Mouse (Mus musculus): ENCODE data around the gene Prps1l1.

The Prps1l1 gene
- long read RNA-seq, experiment 1: 0 reads
- long read RNA-seq, experiment 2: 0 reads

DNA sequence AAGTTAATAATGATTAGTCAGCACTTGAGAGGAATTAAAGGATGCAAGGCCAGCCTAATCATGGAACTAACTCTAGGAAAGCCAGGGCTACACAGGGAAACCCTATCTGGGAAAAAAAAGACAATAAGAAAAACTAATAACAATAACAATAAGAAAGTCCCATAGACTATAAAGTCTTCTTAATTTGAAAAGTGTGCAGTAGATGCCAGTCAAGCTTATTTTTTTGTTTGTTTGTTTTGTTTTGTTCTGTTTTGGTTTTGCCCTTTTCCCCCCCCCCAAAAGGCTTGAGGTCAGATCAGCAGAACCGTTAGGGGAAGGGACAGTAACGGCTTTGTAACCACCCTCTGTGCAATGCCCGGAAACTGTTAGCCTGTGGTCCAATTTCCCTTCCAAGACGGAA is at the start of gene Prps1l1:
Gene Prps1l1 (plus strand): TSS at position 301 of the 400 bp plus-strand sequence.
- intact Hi-C loops (cut with DNase I): no loop called here

GRCm38 (mm10) chr12:34937918-34938317 is 46.6 kb upstream of the Prps1l1 start:
- intact Hi-C loops (cut with DNase I): loop anchor here (10.0 kb wide), 1 partner anchor 247 kb away; no protein-coding TSS in a partner anchor

DNA sequence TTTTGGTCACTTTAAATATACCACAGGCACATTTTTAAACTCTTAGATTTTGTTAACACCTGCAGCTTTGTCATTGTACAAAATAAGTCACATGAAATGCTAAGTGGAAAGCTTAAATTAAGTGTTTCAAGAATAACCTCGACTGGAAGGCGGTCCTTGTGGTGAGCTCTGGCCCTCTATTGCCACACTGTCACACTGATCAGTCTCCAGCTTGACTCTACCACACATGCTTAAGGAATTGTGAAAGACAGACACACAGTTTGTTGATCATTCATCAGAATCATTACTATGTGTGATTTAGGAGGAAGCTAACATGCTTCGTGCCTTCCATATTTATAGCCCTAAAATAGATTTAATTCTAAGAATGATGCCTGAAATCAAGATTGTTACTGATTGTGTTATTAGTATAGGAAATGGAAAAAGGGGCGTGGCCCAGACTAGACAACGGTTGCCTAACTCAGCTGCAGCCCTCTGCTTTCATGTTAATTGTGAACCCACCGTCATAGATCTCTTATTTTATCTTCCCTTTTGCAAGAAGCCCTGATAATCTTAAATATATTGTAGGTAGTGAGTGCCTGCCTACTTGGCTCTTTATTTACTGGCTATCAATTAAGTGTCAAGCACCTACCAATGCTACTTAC is 35.4 kb upstream of the Prps1l1 start:
- intact Hi-C loops (cut with DNase I): no loop called here

DNA sequence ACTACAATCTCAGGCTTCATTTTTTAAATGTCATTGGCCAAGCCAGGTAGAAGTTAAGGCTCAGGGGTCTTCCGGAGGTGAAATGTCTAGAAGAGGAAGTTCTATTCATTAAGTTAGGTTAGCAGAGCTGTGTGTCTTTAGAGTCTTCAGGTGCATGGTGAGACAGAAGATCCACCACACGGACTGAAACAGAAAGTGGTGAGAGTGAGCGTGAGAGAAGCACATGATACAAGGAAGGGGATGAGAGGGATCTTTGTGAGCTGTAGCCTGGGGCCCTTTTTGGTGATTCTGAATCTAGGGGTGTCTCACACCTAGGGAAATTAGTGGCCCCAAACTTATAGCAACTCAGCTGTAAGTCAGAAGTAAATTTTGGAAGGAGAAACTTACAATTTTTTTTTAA is 8.6 kb upstream of the Prps1l1 start:
- intact Hi-C loops (cut with DNase I): no loop called here

DNA sequence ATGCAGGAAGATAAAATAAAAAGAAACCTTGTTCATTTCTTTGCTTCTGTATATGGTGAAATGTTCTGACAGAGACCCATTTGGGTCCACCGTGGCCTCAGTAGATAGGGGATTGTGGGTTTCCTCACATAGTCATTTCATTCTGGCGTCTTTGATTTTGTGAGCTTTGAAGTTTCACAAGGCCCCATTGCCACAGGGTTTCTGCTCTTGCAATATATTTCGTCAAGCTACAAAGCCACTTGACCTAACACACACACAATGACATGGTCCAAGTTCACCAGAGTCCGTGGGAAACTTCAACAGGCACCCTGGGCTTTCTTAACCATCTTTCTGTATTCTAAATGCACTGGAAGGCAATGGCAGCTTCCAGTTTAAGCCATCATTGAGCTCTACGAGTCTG is 1.3 kb downstream of the Prps1l1 start:
- intact Hi-C loops (cut with DNase I): no loop called here

GRCm38 (mm10) chr12:34989537-34990200 is 5.1 kb downstream of the Prps1l1 start:
- intact Hi-C loops (cut with DNase I): no loop called here

GRCm38 (mm10) chr12:34990387-34990786 is 5.8 kb downstream of the Prps1l1 start:
- intact Hi-C loops (cut with DNase I): no loop called here

DNA sequence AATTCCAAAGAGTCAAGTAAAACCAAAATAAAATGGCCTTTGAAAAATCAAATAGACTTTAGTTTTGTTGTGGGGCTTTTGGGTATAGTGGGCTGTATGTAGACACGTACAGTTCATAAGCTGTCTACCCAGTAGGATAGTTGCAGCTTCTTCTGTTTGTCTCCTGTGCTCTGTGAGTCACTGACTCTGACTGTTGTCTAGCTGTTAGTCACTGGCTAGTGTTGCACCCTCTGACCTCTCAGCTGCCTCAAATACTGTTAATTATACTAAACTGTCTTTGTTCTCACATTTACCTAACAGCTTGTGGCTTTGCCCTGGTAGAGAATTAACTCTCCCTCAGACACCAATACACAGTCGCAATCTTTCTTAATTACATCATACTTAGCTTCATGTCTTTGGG is 7.3 kb downstream of the Prps1l1 start:
- intact Hi-C loops (cut with DNase I): no loop called here

- intact Hi-C loops (cut with DNase I): no loop called here
Observed at GRCm38 (mm10) chr12:34997597-34998182, 13.1 kb downstream of the Prps1l1 start.

DNA sequence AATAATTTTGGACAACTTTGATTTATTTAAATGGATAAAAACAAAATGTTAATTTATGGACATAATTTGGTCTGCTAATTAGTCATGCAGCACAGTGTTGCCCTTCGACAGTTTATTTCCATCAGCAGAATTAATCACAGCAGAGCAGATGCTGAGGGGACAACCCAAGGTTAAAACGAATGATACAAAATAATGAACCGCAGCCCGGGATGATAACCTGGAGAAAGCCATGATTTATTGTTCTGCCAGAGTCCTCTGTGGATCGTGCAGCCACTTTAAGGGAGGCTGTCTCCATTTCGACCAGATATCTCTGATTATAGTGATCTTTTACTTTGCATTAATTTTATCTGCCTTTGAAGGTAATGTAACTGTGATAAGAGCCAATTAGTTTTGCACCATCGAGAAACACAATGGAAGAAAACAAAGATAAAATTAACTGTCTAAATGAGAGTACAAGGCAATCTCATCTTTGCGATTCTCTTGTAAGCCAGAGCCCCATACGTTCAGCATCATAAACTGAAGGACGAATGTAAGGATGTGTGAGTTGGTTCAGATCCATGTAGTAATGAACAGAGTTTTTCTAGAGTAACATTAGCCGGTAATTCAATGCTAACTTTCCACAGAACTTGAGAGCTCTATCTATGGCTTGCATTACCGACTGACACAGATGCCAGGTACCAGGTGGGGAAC is 14.4 kb downstream of the Prps1l1 start:
- intact Hi-C loops (cut with DNase I): no loop called here

DNA sequence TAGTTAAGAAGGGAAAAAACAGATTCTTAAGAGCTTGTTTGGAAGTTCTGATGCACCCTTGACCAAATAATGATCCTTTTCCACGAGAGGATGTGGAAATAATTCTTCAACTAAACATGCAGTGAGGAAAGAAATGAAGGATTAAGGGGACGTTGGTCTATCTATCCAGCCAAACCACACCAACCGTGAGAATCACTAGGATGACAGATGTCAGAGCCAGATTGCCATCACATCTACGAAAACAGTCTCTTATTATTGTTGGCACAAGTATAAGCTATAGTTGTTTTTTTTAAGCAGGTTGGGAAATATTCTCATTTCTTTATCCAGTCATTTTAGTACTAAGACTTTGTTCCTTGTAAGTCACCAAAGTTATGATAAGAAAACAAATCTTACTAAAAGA is 15.8 kb downstream of the Prps1l1 start:
- intact Hi-C loops (cut with DNase I): no loop called here

DNA sequence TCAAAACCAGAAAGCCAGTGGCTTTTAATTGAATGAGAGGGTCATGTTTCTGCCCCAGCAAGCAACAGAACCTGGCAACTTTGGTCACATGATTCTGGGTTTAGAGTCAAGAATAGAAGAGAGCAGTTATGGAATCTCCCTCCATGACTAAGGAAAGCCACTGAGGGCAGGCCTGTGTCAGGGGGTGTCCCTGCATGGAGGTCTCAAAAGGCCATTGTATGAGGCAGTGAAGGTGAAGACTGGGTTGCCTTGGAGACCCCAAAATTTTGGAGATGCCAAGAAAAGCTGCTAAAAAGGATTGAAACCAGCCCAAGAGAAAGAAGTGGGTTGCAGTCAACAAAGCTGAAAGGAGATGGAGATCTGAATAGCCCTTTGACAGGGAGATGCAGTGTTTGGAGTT is 21.2 kb downstream of the Prps1l1 start:
- intact Hi-C loops (cut with DNase I): no loop called here

- intact Hi-C loops (cut with DNase I): no loop called here
Observed at GRCm38 (mm10) chr12:35007851-35008250, 23.3 kb downstream of the Prps1l1 start.

DNA sequence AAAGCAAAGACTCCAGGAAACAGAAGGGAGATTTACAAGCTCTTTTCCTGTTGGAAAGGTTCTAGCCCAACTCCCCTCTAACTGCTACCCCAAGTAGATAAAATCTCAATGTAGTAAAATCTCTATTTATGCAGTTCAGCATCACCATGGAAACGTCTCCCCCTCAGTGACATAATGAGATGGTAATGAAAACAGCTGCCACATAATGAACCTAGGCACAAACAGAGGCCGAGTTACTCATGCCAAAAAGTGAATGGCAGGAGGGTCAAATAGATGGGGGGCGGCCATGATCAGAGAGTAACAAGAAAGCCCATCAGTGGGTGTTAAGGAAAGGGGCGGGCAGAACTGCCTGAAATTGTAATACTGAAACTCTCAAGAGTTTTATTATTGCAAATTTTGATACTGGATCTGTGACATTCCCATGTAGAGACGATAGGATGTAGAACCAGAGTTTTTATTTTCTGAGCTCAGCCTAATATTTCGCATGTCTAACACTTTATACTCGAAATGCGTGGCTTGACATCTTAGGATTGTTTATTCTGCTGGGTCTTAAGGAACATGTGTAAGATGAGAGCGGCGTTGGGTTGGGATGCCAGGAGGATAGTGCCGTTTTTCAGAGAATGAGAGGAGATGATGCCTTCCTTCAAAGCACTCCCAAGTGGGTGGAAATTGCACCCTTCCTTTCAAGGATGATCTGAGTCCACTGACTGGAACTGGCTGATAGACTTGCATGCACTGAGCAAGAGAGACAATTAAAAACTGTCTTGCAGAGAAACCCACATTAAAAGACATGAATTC is 24.0 kb downstream of the Prps1l1 start:
- intact Hi-C loops (cut with DNase I): no loop called here

DNA sequence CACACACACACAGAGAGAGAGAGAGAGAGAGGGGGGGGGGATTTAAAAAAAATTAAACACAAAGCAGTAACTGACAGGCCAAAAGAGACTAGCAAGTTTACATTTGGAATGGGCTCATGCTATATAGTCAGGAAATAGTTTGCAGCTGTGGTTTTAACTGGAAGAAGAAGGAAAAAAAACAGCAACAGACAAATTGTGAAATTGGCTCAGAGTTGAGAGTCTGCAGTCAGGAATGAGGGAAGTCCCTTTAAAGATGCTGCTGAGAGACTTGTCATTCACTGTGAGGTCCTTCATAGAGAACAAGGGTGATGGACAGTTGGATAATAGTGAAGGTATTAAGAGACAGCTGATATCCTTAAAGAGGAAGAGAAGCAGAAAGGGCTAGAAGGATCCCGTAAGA is 26.9 kb downstream of the Prps1l1 start:
- intact Hi-C loops (cut with DNase I): no loop called here

DNA sequence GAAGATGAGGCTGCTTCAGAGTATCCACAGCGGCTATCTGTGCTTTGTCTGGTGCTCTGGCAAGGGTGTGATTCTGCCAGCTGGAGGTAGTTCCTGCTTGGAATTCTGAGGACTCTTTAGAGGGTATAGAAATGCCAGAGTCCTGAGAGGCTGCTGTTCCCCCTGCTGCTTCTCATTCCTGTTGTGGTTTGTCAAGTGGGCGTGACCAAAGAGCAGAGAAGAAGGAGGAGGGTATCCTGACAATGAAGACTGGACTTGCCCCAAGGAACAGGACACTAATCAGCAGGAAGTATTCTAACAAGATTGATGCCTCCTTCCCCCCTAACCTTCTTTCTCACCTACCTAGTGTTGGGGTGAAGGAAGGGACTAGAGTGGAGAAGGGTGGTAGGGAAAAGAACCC is 29.4 kb downstream of the Prps1l1 start:
- intact Hi-C loops (cut with DNase I): no loop called here

DNA sequence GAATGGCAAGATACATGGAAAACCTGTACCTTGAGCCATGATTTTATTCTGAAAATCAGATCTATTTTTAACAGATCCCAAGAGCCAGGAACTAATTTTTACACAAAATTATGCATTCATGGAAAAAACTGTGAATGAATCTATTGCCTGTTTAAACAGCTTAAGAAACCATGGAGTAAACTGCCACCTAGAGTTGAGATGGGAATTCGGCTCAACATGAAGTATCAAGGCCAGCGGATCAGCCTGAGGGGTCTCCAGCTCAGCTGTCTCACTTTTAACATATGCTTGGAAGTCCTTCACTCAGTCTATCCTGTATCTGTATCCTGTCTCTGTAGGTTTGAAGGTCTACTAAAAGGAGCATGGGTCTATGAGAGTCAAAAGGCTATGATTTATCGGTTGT is 31.5 kb downstream of the Prps1l1 start:
- intact Hi-C loops (cut with DNase I): loop anchor here (2.0 kb wide), 1 partner anchor 351 kb away; no protein-coding TSS in a partner anchor

GRCm38 (mm10) chr12:35016481-35017250 is 32.1 kb downstream of the Prps1l1 start:
- intact Hi-C loops (cut with DNase I): loop anchor here (2.0 kb wide), 1 partner anchor 352 kb away; no protein-coding TSS in a partner anchor

DNA sequence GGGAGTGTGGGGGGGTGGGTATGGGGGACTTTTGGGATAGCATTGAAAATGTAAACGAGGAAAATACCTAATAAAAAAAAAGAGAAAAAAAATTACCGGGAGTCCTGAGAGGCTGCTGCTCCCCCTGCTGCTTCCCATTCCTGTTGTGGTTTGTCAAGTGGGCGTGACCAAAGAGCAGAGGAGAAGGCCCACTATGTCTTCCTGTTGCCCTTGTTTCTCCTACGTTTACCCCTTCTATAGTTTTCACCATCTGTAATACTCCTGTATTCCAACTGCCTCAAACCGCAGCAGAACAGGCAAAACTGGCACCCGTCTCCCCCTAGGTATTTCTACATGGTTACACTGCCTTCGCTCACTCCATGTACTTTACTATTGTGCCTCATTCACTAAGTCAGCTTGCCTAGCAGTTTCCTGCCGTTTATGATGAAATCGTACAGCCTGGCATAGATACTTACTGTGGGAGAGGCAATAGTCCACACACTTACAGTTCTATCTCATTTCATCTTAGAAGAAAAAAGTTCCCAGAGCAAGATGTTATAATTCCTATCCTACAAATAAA is 34.2 kb downstream of the Prps1l1 start:
- intact Hi-C loops (cut with DNase I): no loop called here

DNA sequence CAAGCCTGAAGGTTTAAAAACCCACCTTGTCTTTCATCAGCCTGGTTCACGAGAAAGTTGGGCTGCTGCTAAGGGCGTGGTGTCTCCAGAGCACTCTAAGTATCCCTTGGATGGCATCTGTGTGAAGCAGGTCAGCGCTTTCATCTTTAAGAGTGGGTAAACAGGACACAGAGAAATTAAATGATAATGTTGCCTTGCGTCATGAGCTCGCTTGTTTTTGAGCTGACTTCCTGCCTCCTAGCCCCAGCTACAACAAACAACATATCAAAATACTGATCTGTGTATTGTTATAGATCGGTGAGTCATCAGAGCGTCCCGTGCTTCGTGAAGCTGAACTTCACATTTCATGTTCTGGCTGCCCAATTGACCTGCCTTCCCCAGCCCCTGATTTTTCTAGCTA is 36.7 kb downstream of the Prps1l1 start:
- intact Hi-C loops (cut with DNase I): no loop called here
